Mouse (Mus musculus) megakaryocyte, embryonic 14.5 days (primary cell): Measurements from ENCODE around the gene 5730522E02Rik. TPM values are rescaled to one million over a fixed set of nuclear protein-coding genes. Genes with fewer than 3 reads are reported as not detected.
"Not testable (repeated sequence)": the region's sequence is repeated elsewhere in the genome, so short reads cannot be mapped to it uniquely, and the experiment has no call there.

Experiments
- H3K27me3 ChIP-seq: replicated peaks from 2 replicates; pipeline ENCODE3; 2012; ENCODE audit warnings: inconsistent platforms
- H3K36me3 ChIP-seq: replicated peaks from 2 replicates; pipeline ENCODE3; 2012; ENCODE audit warnings: low read length, inconsistent platforms, mixed read lengths
- H3K4me1 ChIP-seq: 2 replicates; pipeline ENCODE4 v1.6.1; 2012; ENCODE audit warnings: inconsistent platforms
- H3K4me3 ChIP-seq: replicated peaks from 2 replicates; pipeline ENCODE3; 2012; ENCODE audit warnings: moderate library complexity, mild to moderate bottlenecking, inconsistent platforms
- H3K9me3 ChIP-seq: 2 replicates; pipeline ENCODE4 v1.6.1; 2012; ENCODE audit warnings: inconsistent platforms
- FLI1 ChIP-seq: IDR thresholded peaks from 2 replicates; pipeline ENCODE4 v1.6.1; 2012; ENCODE audit warnings: low read length, inconsistent platforms, mixed read lengths
- GATA1 ChIP-seq: IDR thresholded peaks from 3 replicates; pipeline ENCODE4 v1.6.1; 2012; ENCODE audit warnings: mixed read lengths, low read length, inconsistent platforms, borderline replicate concordance
- polyA plus RNA-seq: library from polyadenylated mRNA; stranded (reverse); fragments of >175 nt; gene quantifications from 2 replicates; pipeline ENCODE4 v1.2.3, GENCODE M21; 2012; ENCODE audit warnings: low replicate concordance; ENCODE audit not compliant: insufficient read depth

The 5730522E02Rik gene
- not detected in 2 replicates for polyA plus RNA-seq

DNA sequence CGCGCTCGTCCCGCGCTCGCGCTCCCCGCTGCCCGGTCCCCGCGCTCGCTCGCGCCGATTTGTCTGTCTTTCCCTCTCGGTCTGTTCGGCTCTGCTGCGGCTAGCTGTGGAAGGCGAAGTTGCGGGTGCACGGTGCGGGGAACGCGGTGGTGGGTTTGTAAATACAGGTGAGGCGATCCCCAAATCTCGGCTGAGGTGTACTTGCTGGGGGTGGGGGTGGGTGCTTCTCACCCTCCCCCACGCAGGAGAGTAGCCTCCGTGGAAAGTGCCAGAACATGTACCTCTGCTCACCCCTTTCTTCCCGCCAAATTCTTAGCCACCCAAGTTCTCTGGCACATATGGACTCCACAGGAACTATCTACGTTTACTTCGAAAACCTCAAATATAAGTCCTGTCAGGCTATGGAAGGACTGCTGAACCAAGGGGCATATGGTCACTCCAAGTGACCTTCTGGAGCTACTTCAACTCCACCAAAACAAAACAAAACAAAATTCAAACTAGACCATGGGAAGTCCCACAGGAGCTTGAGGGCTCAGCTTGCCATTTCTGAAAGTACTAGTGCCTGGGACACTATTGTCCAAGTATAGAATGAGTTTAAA, at the start of gene 5730522E02Rik:
Gene 5730522E02Rik (minus strand): TSS at position 182 of the 599 bp plus-strand sequence.
- Histone ChIP-seq H3K4me3 (peak within 1 kb of the TSS; percentile 93), H3K9me3 (no peaks in the 10 kb centered on the region), H3K36me3 (no peaks in the 10 kb centered on the region), H3K4me1 (peaks cover 12% of the 10 kb centered on the region), H3K27me3 (peaks cover 19% of the 10 kb centered on the region)
- TF ChIP-seq FLI1 (no peak), GATA1 (no peak)

DNA sequence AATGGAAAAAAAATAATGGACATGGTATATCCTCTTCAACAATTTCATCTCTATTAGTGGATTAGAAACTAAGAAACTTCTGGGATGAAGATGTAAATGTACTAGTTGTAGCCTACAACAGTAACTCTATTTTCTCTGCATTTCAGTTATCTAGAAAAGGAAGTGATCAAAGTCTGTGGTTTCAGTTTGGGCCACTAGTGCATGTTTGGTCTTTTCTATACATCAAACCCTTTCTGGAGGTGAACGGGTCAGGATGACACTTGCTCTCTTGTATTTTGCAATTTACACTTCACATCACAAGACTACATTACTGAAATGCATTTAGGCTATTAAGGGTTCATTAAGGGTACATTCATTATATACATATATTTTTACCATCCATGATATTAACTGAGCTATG, 26.0 kb upstream of the 5730522E02Rik start:
- no peaks in the 10 kb centered on the region for H3K4me1 ChIP-seq
- no peaks in the 10 kb centered on the region for H3K9me3 ChIP-seq
- H3K27me3 ChIP-seq, result no peaks in the 10 kb centered on the region
- no peak for TF ChIP-seq GATA1
- no peaks in the 10 kb centered on the region for H3K36me3 ChIP-seq
- H3K4me3 ChIP-seq, result no peak overlapping the region

DNA sequence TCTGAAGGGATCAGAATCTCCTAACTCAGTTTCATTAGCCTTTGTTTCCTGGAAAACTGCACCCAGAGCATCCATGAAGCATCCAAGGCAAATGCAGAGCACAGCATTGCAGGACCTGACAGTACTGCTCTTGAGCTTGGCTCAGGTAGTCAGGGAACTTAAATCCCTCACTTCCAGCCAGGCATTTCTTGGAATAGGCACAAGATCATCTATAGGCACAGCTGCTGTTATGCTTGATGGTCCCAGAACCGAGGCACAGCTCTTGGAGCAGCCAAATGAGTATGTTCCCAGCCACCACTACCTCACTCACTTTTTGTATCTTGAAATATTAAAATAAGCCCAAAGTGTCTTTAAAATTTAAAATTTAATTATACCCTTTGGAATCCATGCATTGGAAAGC, 19.3 kb upstream of the 5730522E02Rik start:
- H3K27me3 ChIP-seq, result no peaks in the 10 kb centered on the region

DNA sequence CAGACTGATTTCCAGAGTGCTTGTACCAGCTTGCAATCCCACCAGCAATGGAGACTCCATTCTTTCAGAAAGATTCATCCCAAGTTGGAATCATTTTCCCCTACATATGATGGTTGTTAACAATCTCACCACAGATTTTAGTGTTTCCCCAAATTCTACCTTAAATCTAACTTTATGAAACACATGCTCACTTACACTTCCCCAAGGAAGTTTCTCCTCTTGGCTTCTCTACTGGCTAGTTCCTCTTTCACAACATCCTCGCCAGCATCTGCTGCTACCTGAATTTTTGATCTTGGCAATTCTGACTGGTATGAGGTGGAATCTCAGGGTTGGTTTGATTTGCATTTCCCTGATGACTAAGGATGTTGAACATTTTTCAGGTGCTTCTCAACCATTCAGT, 3.1 kb upstream of the 5730522E02Rik start:
- not testable (repeated sequence) for H3K4me3 ChIP-seq, H3K36me3 ChIP-seq, H3K9me3 ChIP-seq
- peaks cover 16% of the 10 kb centered on the region for H3K27me3 ChIP-seq
- peaks cover 12% of the 10 kb centered on the region for H3K4me1 ChIP-seq

More for the DNA sequence above, 19.3 kb upstream of the 5730522E02Rik start:
- TF ChIP-seq FLI1 (no peak), GATA1 (no peak)
- 0 out of 2 replicates have a peak, but pooled peaks cover 2% of the 10 kb centered on the region for H3K9me3 ChIP-seq
- no peaks in the 10 kb centered on the region for H3K4me1 ChIP-seq
- H3K4me3 ChIP-seq, result no peak overlapping the region
- no peaks in the 10 kb centered on the region for H3K36me3 ChIP-seq

DNA sequence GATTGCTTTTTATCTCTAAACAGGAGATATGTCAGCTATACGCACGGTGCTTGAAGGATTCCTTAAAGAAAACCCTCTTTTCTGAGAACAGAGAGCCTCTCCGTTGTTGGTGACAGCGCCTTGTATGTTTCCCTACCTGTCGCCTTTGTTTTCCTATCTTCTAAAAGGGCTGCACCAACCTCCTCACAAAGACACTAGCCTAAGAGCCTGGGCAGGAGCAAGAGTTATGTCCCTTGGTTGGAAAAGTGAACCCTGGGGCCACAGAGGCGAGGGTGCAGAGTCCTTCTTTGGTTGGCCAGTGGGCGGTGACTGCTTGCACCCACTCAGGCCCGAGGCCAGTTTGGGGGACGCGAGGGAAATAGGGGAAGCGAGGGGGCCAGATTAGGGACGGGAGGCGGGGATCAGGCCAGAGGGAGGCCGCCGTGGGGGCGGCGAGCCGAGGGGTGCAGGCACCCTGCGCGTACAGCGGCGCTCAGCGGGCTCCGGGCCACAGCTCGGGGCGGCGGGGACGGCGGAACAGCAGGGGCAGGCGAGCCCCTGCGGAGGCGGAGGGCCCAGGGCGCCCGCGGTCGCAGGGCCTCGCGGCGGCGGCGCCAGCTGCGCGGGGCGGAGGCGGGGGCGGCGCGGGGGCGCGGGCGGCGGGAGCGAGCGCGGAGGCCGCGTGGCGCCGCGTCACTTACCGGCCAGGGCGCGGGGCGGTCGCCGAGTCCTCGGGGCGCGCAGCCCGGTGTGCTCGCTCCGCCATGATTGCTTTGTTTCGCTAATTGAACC, 567 bp downstream of the 5730522E02Rik start:
- peak overlapping the region; percentile 93 for H3K4me3 ChIP-seq
- H3K4me1 ChIP-seq, result peaks cover 12% of the 10 kb centered on the region

DNA sequence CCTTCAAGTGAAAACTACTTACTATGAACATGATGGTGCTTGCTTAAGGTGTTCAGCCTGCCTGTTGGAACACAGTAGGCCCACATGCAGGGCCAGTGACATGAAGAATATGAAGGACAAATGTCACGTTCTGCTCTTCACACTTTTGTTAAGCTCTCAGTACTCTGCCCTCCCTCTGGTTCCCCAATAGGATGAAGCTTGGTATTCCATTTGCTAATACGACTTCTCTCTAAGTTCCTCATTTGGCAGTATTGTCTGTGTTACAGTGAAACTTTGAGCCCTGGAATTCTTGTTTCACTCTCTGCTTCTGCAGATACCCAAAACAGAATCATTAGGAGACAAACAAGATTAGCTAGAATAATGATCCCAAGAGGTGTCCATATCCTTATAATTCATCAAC, 7.1 kb downstream of the 5730522E02Rik start:
- Histone ChIP-seq H3K4me3 (no peak overlapping the region), H3K27me3 (peaks cover under 1% of the 10 kb centered on the region)
- TF ChIP-seq GATA1 (no peak), FLI1 (no peak)

More for the DNA sequence above, 567 bp downstream of the 5730522E02Rik start:
- Histone ChIP-seq H3K36me3 (no peaks in the 10 kb centered on the region), H3K27me3 (peaks cover 19% of the 10 kb centered on the region), H3K9me3 (no peaks in the 10 kb centered on the region)
- TF ChIP-seq GATA1 (no peak), FLI1 (no peak)

DNA sequence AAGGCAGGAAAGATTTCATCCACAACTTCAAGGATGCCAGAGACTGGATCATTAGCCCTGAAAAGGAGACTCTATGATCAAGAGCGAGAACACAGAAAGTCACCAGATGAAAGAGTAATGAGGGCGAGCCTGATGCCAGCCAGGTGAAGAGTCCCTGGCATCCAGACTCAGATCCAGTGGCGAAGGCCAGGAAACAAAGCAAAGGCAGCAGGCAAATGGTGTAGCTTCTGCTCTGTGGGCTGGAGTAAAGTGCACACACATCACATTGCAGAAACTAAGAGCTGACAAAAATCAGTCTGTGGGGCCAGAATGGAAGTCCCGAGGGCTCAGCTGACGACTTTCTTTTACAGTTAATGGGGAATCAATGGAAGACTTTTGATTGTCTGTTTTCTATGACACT, 7.7 kb downstream of the 5730522E02Rik start:
- TF ChIP-seq GATA1 (no peak), FLI1 (no peak)
- Histone ChIP-seq H3K36me3 (no peaks in the 10 kb centered on the region), H3K9me3 (no peaks in the 10 kb centered on the region), H3K4me1 (no peaks in the 10 kb centered on the region), H3K27me3 (no peaks in the 10 kb centered on the region), H3K4me3 (no peak overlapping the region)

More for the DNA sequence above, 7.1 kb downstream of the 5730522E02Rik start:
- H3K9me3 ChIP-seq, result no peaks in the 10 kb centered on the region
- H3K36me3 ChIP-seq, result no peaks in the 10 kb centered on the region
- no peaks in the 10 kb centered on the region for H3K4me1 ChIP-seq

DNA sequence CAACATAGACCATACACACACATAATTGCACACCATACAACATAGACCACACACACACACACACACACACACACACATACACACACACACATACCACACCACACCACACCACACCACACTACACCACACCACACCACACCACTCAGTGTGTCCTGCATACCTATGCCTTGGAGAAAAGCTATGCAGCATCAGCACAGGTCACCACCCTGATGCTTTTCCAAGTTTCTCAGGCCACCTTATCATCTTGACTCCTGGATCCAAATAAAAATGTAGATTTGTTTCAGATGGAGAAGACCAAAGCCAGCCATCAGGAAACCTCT, 8.8 kb downstream of the 5730522E02Rik start:
- Histone ChIP-seq H3K4me1 (no peaks in the 10 kb centered on the region), H3K27me3 (no peaks in the 10 kb centered on the region), H3K9me3 (no peaks in the 10 kb centered on the region), H3K36me3 (no peaks in the 10 kb centered on the region), H3K4me3 (peak overlapping the region; percentile 28)
- TF ChIP-seq GATA1 (no peak), FLI1 (no peak)

DNA sequence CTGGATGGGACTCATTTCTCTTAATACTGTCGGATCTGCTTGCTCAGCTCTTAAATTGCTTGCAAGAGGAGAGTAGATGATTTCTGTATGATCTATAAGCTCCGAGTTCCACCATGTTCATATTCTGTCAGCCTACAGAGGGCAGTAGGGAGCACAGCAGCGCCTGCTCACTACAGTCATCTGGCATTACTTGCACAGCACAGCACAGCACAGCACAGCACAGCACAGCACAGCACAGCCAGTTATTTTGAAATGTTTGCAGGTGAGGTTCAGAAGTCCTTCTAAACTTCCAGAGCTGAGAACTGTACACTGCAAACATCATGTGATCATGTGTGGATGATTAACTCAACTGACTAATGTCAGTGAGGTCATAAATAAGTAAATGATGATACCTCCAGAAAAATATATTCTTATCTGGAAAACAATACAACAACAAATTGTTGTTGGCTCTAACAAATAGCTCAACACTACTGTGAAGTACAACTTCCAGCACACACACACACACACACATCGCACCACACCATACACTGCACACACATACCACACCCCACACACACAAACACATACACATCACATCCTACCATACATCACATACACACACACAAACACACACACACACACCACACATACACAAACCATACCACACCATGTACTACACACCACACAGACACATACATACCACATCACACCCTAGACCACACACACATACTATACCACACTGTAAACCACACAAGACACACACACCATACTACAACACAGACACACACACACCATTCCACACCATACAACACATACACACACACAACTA, 9.4 kb downstream of the 5730522E02Rik start:
- no peaks in the 10 kb centered on the region for H3K36me3 ChIP-seq
- no peaks in the 10 kb centered on the region for H3K9me3 ChIP-seq
- no peaks in the 10 kb centered on the region for H3K4me1 ChIP-seq
- TF ChIP-seq GATA1, result no peak
- TF ChIP-seq FLI1, result no peak
- H3K27me3 ChIP-seq, result no peaks in the 10 kb centered on the region
- H3K4me3 ChIP-seq, result peak overlapping the region; percentile 28

DNA sequence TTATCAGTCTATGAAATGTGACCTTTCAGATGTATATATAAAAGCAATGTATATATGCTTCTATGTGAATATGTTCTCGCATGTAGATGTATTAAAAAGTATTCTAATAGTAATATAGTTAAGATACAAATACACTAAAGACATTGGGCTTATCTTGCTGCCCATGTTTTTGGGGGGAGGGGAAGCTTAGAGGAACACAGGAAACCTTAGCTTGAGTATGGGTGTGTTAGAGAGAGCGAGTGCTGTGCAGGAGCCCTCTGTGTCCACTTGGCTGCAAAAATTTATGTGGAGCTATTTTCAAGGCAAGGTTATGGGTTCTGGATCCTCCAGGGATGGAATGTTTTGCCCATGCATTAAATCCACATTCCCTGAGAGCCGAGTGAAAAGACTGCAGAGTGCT, 15.1 kb downstream of the 5730522E02Rik start:
- Histone ChIP-seq H3K27me3 (no peaks in the 10 kb centered on the region), H3K36me3 (no peaks in the 10 kb centered on the region), H3K4me3 (no peak overlapping the region), H3K9me3 (no peaks in the 10 kb centered on the region), H3K4me1 (no peaks in the 10 kb centered on the region; the same call in 1 of the 2 replicates)
- TF ChIP-seq FLI1, result no peak
- TF ChIP-seq GATA1, result no peak
